Mouse (Mus musculus) c-Kit-positive CD71-negative TER-119-negative erythroid progenitor cells, embryonic 14.5 days (primary cell): ENCODE measurements around the gene Xxylt1.
"Not testable (repeated sequence)": the region's sequence is repeated elsewhere in the genome, so short reads cannot be mapped to it uniquely, and the experiment has no call there.

Experiments used
- DNase-seq: peaks from one replicate; pipeline ENCODE4 v3.0.0-alpha.2; 2013; ENCODE audit warnings: low read depth

Gene Xxylt1

GRCm38 (mm10) chr16:31024221-31024620, 57.0 kb downstream of the Xxylt1 start:
- DNase-seq, result no peak

- no peak for DNase-seq
Measured at GRCm38 (mm10) chr16:31023803-31024202, 57.4 kb downstream of the Xxylt1 start.

- DNase-seq, result no peak
Measured at GRCm38 (mm10) chr16:31022287-31022686, 58.9 kb downstream of the Xxylt1 start.

- DNase-seq, result no peak
Measured at GRCm38 (mm10) chr16:31019514-31019913, 61.7 kb downstream of the Xxylt1 start.

GRCm38 (mm10) chr16:31017687-31018413, 63.4 kb downstream of the Xxylt1 start:
- DNase-seq, result no peak

GRCm38 (mm10) chr16:31016669-31017068, 64.6 kb downstream of the Xxylt1 start:
- DNase-seq, result no peak

GRCm38 (mm10) chr16:31016169-31016568, 65.1 kb downstream of the Xxylt1 start:
- no peak for DNase-seq

- no peak for DNase-seq
Measured at GRCm38 (mm10) chr16:31015271-31015670, 66.0 kb downstream of the Xxylt1 start.

GRCm38 (mm10) chr16:31012236-31012635, 69.0 kb downstream of the Xxylt1 start:
- no peak for DNase-seq

- DNase-seq, result no peak
Measured at GRCm38 (mm10) chr16:31010443-31010842, 70.8 kb downstream of the Xxylt1 start.

- DNase-seq, result no peak
Measured at GRCm38 (mm10) chr16:31008326-31008725, 72.9 kb downstream of the Xxylt1 start.

- no peak for DNase-seq
Measured at GRCm38 (mm10) chr16:31007582-31007981, 73.7 kb downstream of the Xxylt1 start.

GRCm38 (mm10) chr16:31005693-31006092, 75.5 kb downstream of the Xxylt1 start:
- no peak for DNase-seq

GRCm38 (mm10) chr16:31004321-31004682, 76.9 kb downstream of the Xxylt1 start:
- DNase-seq, result no peak

- DNase-seq, result not testable (repeated sequence)
Measured at GRCm38 (mm10) chr16:31003592-31004320, 77.5 kb downstream of the Xxylt1 start.

GRCm38 (mm10) chr16:31002926-31003325, 78.3 kb downstream of the Xxylt1 start:
- DNase-seq, result no peak

- no peak for DNase-seq
Measured at GRCm38 (mm10) chr16:31002117-31002516, 79.1 kb downstream of the Xxylt1 start.

GRCm38 (mm10) chr16:30998711-30999110, 82.5 kb downstream of the Xxylt1 start:
- no peak for DNase-seq

GRCm38 (mm10) chr16:30998048-30998447, 83.2 kb downstream of the Xxylt1 start:
- DNase-seq, result no peak

GRCm38 (mm10) chr16:30995446-30995845, 85.8 kb downstream of the Xxylt1 start:
- no peak for DNase-seq

- DNase-seq, result no peak
Measured at GRCm38 (mm10) chr16:30994881-30995280, 86.4 kb downstream of the Xxylt1 start.

GRCm38 (mm10) chr16:30994296-30994695, 86.9 kb downstream of the Xxylt1 start:
- DNase-seq, result no peak

GRCm38 (mm10) chr16:30992568-30992967, 88.7 kb downstream of the Xxylt1 start:
- no peak for DNase-seq

GRCm38 (mm10) chr16:30990661-30991060, 90.6 kb downstream of the Xxylt1 start:
- no peak for DNase-seq
